Comparison of ENCODE assay signal across 9 mouse cellular contexts in the genomic region with DNA sequence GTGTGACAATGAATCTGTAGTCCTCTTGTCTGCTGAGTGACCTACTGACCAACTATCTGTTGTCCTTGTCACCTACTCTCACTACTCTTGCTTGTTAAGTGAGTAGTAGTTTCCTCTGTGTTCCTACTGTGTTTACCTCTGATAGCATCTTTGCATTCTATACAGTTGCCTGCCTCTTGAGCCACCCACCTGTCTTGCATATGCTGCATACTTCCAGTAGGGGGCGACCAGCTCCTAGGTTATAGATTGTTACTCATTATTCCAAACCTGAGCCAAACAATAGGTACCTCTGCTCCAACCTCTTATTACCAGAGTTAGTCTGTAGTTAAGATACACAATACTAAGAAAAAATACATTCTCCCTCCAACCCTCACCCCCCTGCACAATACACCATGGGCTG. TPM values are rescaled to one million over a fixed set of nuclear protein-coding genes. Genes with fewer than 3 reads are reported as not detected.
A peak's percentile ranks its signal among the peaks of the same experiment; 100 is the strongest.
DNase-seq lines count a peak whose midpoint lies in the region; ATAC-seq and TF ChIP-seq lines count a peak whose summit lies in the region.
"Had no signal": no experiment of that assay in that cellular context is flagged by ENCODE, and none has a peak within 500 bp of the region (broad histone marks: within the 10 kb centered on the region; RNA-seq: fewer than 3 reads in every experiment).

No protein-coding gene starts in this region.

- TF ChIP-seq POLR2A in testis, adult 2 months (IDR thresholded peaks at IDR 0.05; ENCODE audit: control insufficient read depth, low read depth, low read length) = no peak

- no peaks in the 10 kb centered on the region for H3K36me3 ChIP-seq in testis, adult 2 months (ENCODE audit: control insufficient read depth, insufficient read depth, low read length)
- no peaks in the 10 kb centered on the region for H3K36me3 ChIP-seq in forebrain, embryonic 16.5 days (ENCODE audit: control insufficient read depth, insufficient read depth)

- H3K27me3 ChIP-seq in testis, adult 2 months (ENCODE audit: control insufficient read depth, insufficient read depth, low read length) = no peaks in the 10 kb centered on the region
- no peaks in the 10 kb centered on the region for H3K27me3 ChIP-seq in forebrain, embryonic 16.5 days (replicated peaks; ENCODE audit: control insufficient read depth, insufficient read depth, low read length)

- H3K4me1 ChIP-seq in testis, adult 2 months (ENCODE audit: control insufficient read depth, insufficient read depth, low read length) = peaks cover 15% of the 10 kb centered on the region
- H3K4me1 ChIP-seq in forebrain, embryonic 16.5 days (replicated peaks; ENCODE audit: control insufficient read depth, insufficient read depth, low read length) = peaks cover 4% of the 10 kb centered on the region; the same call in 1 of the 2 replicates

- peak; percentile 55; the same call in 1 of the 2 replicates for TF ChIP-seq CTCF in testis, adult 2 months (IDR thresholded peaks at IDR 0.05; ENCODE audit: control insufficient read depth, insufficient read depth, insufficient replicate concordance, low read depth, low read length)

- no peak overlapping the region for H3K27ac ChIP-seq in testis, adult 2 months (ENCODE audit: control insufficient read depth, insufficient read depth, low read depth, low read length)
- H3K27ac ChIP-seq in forebrain, embryonic 16.5 days (ENCODE audit: low read length) = no peak overlapping the region

- no peak for DNase-seq in cerebellum, adult 11-12 months
- DNase-seq in testis, postnatal 10 days (ENCODE audit: low spot score) = no peak
- peak; percentile 65 for DNase-seq in naive thymus-derived CD4-positive, alpha-beta T cell, adult 2 months (ENCODE audit: low read depth)
- no peak for DNase-seq in adrenal gland, adult 8-10 months
- DNase-seq in left cerebral cortex, postnatal 10 days (ENCODE audit: extremely low spot score in 1 of 2, low spot score in 2 of 2) = no peak

- WGBS in forebrain, embryonic 16.5 days = 0% methylated on average over 1 of the region's 1 CpGs

- H3K9ac ChIP-seq in forebrain, embryonic 16.5 days (replicated peaks; ENCODE audit: low read depth, low read length) = no peak overlapping the region

- H3K4me2 ChIP-seq in forebrain, embryonic 16.5 days (ENCODE audit: low read length) = no peak overlapping the region

- H3K9me3 ChIP-seq in forebrain, embryonic 16.5 days (ENCODE audit: control insufficient read depth, low read length) = no peaks in the 10 kb centered on the region

- peak; percentile 54; the same call in 1 of the 2 replicates for ATAC-seq in cerebellum, adult (ENCODE audit: insufficient number of reproducible peaks, low FRiP score, low TSS enrichment)
- ATAC-seq in forebrain, embryonic 16.5 days = peak; percentile 24

- intact Hi-C loops in left cerebral cortex, postnatal 10 days (cut with DNase I) = no loop called here

- no peak overlapping the region for H3K4me3 ChIP-seq in testis, adult 2 months (ENCODE audit: control insufficient read depth, low read depth, low read length)
- H3K4me3 ChIP-seq in forebrain, embryonic 16.5 days (replicated peaks; ENCODE audit: low read length) = no peak overlapping the region

RNA-seq across cellular contexts. Expression of a gene that starts 4.7 kb away (rescaled TPM):
- polyA plus RNA-seq in testis, adult 2 months (2012; rRNA removed) = 1.0 and 1.2 TPM in 2 replicates
- polyA plus RNA-seq in forebrain, embryonic 16.5 days (2015; fragmentation: Nextera tagmentation; extraction: Ambion mirVana) = 4.5 and 4.6 TPM in 2 replicates
- 10 to 100 TPM; 24.3 to 37.8 (median 29.3) TPM for total RNA-seq in adrenal gland, adult 8-10 months (2022)
- total RNA-seq in left cerebral cortex, postnatal 10 days (2021) = 1 to 10 TPM; 6.4 to 8.3 TPM

RNA-seq across cellular contexts. Expression of a gene that starts 26.7 kb away (rescaled TPM):
- 1.0 and 1.4 TPM in 2 replicates for polyA plus RNA-seq in testis, adult 2 months (2012; rRNA removed)
- 1.1 and 3.3 TPM in 2 replicates for polyA plus RNA-seq in forebrain, embryonic 16.5 days (2015; fragmentation: Nextera tagmentation; extraction: Ambion mirVana)
- 1 to 10 TPM; 1.3 to 2.1 (median 1.7) TPM for total RNA-seq in adrenal gland, adult 8-10 months (2022)
- total RNA-seq in left cerebral cortex, postnatal 10 days (2021) = 10 to 100 TPM; 24.8 to 27.4 TPM
- total RNA-seq: heart, postnatal 10 days had no signal

RNA-seq across cellular contexts. Expression of a gene that starts 39.2 kb away (rescaled TPM):
- 21.3 and 26.5 TPM in 2 replicates for polyA plus RNA-seq in testis, adult 2 months (2012; rRNA removed)
- polyA plus RNA-seq in forebrain, embryonic 16.5 days (2015; fragmentation: Nextera tagmentation; extraction: Ambion mirVana) = 6.3 and 6.6 TPM in 2 replicates
- total RNA-seq in adrenal gland, adult 8-10 months (2022) = under 1 TPM in 3 of 4 experiments, not detected in 1; 0.14 to 0.31 (median 0.30) TPM
- total RNA-seq in left cerebral cortex, postnatal 10 days (2021) = 10 to 100 TPM; 41.1 to 45.7 TPM

RNA-seq across cellular contexts. Expression of a gene that starts 58.1 kb away (rescaled TPM):
- polyA plus RNA-seq in testis, adult 2 months (2012; rRNA removed) = 3.4 and 4.6 TPM in 2 replicates
- 8.3 and 9.9 TPM in 2 replicates for polyA plus RNA-seq in forebrain, embryonic 16.5 days (2015; fragmentation: Nextera tagmentation; extraction: Ambion mirVana)
- total RNA-seq in adrenal gland, adult 8-10 months (2022) = 1 to 10 TPM; 2.8 to 5.3 (median 3.9) TPM
- 1 to 10 TPM; 2.3 to 3.3 TPM for total RNA-seq in left cerebral cortex, postnatal 10 days (2021)

Comparison
In these comparisons a context has a peak if more than half of its experiments do, and no peak if none do; other contexts are left out.
1. RNA of a gene that starts 26.7 kb away (total RNA-seq): 24.8 to 27.4 TPM in left cerebral cortex, postnatal 10 days; 1.3 to 2.1 TPM in adrenal gland, adult 8-10 months; every median in the first group is over 4 times any median in the second.
2. RNA of a gene that starts 39.2 kb away (total RNA-seq): 41.1 to 45.7 TPM in left cerebral cortex, postnatal 10 days; 0.14 to 0.31 TPM in adrenal gland, adult 8-10 months; every median in the first group is over 10 times any median in the second.